Mouse (Mus musculus) ES-E14 (cell line): ENCODE results near the gene Mgat4e. TPM values are rescaled to one million over a fixed set of nuclear protein-coding genes. Genes with fewer than 3 reads are reported as not detected.

ENCODE experiments used
- DNase-seq: peaks from one replicate; pipeline ENCODE4 v3.0.0-alpha.2; 2013; ENCODE audit warnings: low read depth, low spot score
- H3K27ac ChIP-seq: 2 replicates; pipeline ENCODE4 v1.5.1; 2012; ENCODE audit warnings: low read depth, mild to moderate bottlenecking, low read length, moderate library complexity, mixed read lengths; ENCODE audit not compliant: poor library complexity, insufficient read depth, severe bottlenecking
- H3K36me3 ChIP-seq: 2 replicates; pipeline ENCODE4 v1.6.1; 2012; ENCODE audit warnings: mild to moderate bottlenecking, low read length, moderate library complexity, mixed read lengths; ENCODE audit not compliant: control insufficient read depth, poor library complexity, insufficient read depth, severe bottlenecking
- H3K4me1 ChIP-seq, 2 experiments: fragments of 150-350 bp in 1 of 2; sonication (generic) in 1 of 2; 2 replicates each; pipeline ENCODE4 v1.6.1; 2012; ENCODE audit warnings: low read length in 2 of 2, mild to moderate bottlenecking in 1 of 2, mixed read lengths in 1 of 2; ENCODE audit not compliant: control insufficient read depth in 2 of 2, insufficient read depth in 2 of 2, poor library complexity in 1 of 2
- H3K4me3 ChIP-seq, 2 experiments: fragments of 150-350 bp in 1 of 2; sonication (generic) in 1 of 2; 2 replicates each; pipeline ENCODE4 v1.5.1; 2012; ENCODE audit warnings: low read length in 2 of 2, low read depth in 1 of 2, mild to moderate bottlenecking in 1 of 2, mixed read lengths in 1 of 2; ENCODE audit not compliant: insufficient read depth in 1 of 2, poor library complexity in 1 of 2, severe bottlenecking in 1 of 2
- H3K9ac ChIP-seq: 2 replicates; pipeline ENCODE4 v1.6.1; 2012; ENCODE audit warnings: low read depth, mild to moderate bottlenecking, low read length, mixed read lengths; ENCODE audit not compliant: poor library complexity, insufficient read depth, severe bottlenecking
- H3K9me3 ChIP-seq: fragments of 150-350 bp; sonication (generic); 2 replicates; pipeline ENCODE4 v1.6.1; 2012; ENCODE audit warnings: low read depth, mild to moderate bottlenecking, low read length; ENCODE audit not compliant: control insufficient read depth, insufficient read depth
- CHD2 ChIP-seq: IDR thresholded peaks from 2 replicates; pipeline ENCODE4 v1.6.1; 2014; ENCODE audit warnings: mild to moderate bottlenecking, low read depth, low read length, inconsistent platforms
- HCFC1 ChIP-seq: IDR thresholded peaks from 2 replicates; pipeline ENCODE4 v1.6.1; 2012; ENCODE audit warnings: low read length, inconsistent platforms, borderline replicate concordance; ENCODE audit not compliant: insufficient read depth
- MAFK ChIP-seq: IDR thresholded peaks from 2 replicates; pipeline ENCODE4 v1.6.1; 2014; ENCODE audit warnings: mild to moderate bottlenecking, low read depth, low read length, inconsistent platforms; ENCODE audit not compliant: insufficient read depth
- ZC3H11A ChIP-seq: IDR thresholded peaks from 2 replicates; pipeline ENCODE4 v1.6.1; 2012; ENCODE audit warnings: low read depth, mild to moderate bottlenecking, inconsistent platforms, low read length, borderline replicate concordance
- ZNF384 ChIP-seq: IDR thresholded peaks from 2 replicates; pipeline ENCODE4 v1.6.1; 2012; ENCODE audit warnings: low read depth, low read length, inconsistent platforms
- in situ Hi-C, 2 experiments: fragments of 600-800 bp; cut with MboI; formaldehyde crosslinking; loops; one replicate each; pipeline ENCODE4 v1.15.1; 2025; ENCODE audit warnings: low sequenced_read_pairs in 2 of 2, inconsistent platforms in 1 of 2; ENCODE audit not compliant: unreplicated experiment in 2 of 2
- total RNA-seq: library from RNA; depleted of rRNA; stranded (reverse); fragments of 300-350 nt; gene quantifications from 2 replicates; pipeline ENCODE4 v1.2.3, GENCODE M21; 2012

Gene Mgat4e
- total RNA-seq, 1 experiment = 0.76 TPM

DNA sequence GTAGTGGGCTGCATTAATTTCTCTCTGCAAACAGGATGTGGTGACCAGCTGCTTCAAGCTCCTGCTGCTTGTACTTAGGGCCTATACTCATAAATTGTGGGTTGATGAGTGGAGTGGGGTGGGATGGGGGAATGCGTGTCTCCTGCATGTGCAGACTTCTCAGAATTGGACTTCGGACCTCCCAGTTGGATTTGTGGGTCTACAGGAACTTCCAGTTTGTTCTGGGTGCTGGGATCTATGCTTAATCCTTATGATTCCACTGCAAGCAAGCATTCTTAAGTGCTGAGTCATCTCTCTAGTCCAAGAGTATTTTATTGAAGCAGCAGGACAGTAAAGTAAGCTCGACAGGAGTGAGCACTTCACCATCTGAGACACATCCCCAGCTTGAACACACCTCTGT lies 34.1 kb upstream of the Mgat4e start:
- no peak overlapping the region for H3K9ac ChIP-seq
- no peaks in the 10 kb centered on the region for H3K9me3 ChIP-seq
- no peak overlapping the region for H3K4me3 ChIP-seq
- H3K36me3 ChIP-seq = peaks cover 7% of the 10 kb centered on the region
- DNase-seq = no peak
- TF ChIP-seq HCFC1 (no peak), ZC3H11A (no peak), CHD2 (no peak), MAFK (peak; percentile 80), ZNF384 (no peak)
- in situ Hi-C loops = no loop called here
- no peak overlapping the region for H3K27ac ChIP-seq
- H3K4me1 ChIP-seq = peaks cover 6 to 10% of the 10 kb centered on the region in 2 experiments; a peak in 3 of 4 replicates

GRCm38 (mm10) chr1:134580796-134581195 lies 31.3 kb upstream of the Mgat4e start:
- H3K4me1 ChIP-seq = peaks cover 6 to 13% of the 10 kb centered on the region in 2 experiments; a peak in 3 of 4 replicates
- peaks cover 4% of the 10 kb centered on the region; the same call in 1 of the 2 replicates for H3K36me3 ChIP-seq
- no peaks in the 10 kb centered on the region for H3K9me3 ChIP-seq
- no peak for DNase-seq
- TF ChIP-seq MAFK = no peak
- no peak for TF ChIP-seq CHD2
- TF ChIP-seq ZNF384 = no peak
- H3K4me3 ChIP-seq = no peak overlapping the region
- H3K9ac ChIP-seq = no peak overlapping the region
- H3K27ac ChIP-seq = no peak overlapping the region
- in situ Hi-C loops = no loop called here

DNA sequence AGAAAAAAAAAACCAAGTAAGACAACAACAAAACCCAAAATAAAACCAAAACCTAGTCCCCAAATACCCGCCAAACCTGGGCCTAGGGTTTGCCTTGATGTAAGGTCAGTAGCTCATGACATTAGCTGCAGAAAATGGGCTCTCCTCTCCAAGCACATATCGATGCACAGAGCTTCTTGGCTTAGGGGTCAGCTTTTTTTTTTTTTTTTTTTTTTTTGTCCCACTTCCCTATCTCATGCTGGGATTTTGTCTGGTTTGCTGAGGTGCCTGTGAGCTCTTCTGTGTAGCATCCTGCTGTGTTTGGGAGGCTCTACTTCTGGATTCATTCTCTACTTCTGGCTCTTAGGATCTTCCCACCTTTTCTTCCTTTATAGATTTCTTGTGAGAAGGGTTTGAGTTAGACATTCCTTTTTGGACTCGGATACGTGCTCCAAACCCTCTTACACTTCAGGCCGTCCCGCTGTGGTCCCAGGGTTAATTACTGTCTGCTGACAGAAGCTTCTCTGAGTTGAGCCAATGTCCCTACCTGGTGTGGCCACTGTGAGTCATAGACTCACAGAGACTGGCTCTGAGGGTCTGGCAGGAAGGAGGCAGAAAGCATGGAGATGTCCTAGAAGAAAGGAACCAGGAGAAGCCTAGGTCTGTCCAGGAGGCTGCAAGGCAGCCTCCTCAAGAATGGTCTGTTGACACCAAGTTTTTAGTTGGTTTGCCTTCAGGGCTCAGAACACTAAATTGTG lies 28.1 kb upstream of the Mgat4e start:
- no peak for TF ChIP-seq HCFC1
- TF ChIP-seq ZC3H11A = no peak
- TF ChIP-seq ZNF384 = peak; percentile 73
- Histone ChIP-seq H3K9me3 (no peaks in the 10 kb centered on the region), H3K27ac (no peak overlapping the region), H3K36me3 (peaks cover 2% of the 10 kb centered on the region; the same call in 1 of the 2 replicates), H3K4me1 (peaks cover 10 to 22% of the 10 kb centered on the region in 2 experiments; a peak in 3 of 4 replicates), H3K4me3 (no peak overlapping the region), H3K9ac (no peak overlapping the region)
- DNase-seq = no peak
- in situ Hi-C loops = no loop called here

GRCm38 (mm10) chr1:134573932-134574315 lies 24.4 kb upstream of the Mgat4e start:
- H3K36me3 ChIP-seq = no peaks in the 10 kb centered on the region
- H3K4me3 ChIP-seq = no peak overlapping the region
- DNase-seq = no peak
- in situ Hi-C loops = no loop called here
- no peak overlapping the region for H3K9ac ChIP-seq
- no peaks in the 10 kb centered on the region for H3K9me3 ChIP-seq
- H3K27ac ChIP-seq = peak overlapping the region; percentile 53; the same call in 1 of the 2 replicates
- TF ChIP-seq ZNF384 (no peak), MAFK (peak; percentile 60; the same call in 1 of the 2 replicates)
- H3K4me1 ChIP-seq = peaks cover 9 to 23% of the 10 kb centered on the region in 2 experiments

- in situ Hi-C loops = no loop called here
- Histone ChIP-seq H3K36me3 (no peaks in the 10 kb centered on the region), H3K4me1 (peaks cover 9 to 23% of the 10 kb centered on the region in 2 experiments), H3K9ac (no peak overlapping the region), H3K9me3 (no peaks in the 10 kb centered on the region), H3K4me3 (no peak overlapping the region), H3K27ac (peak overlapping the region; percentile 53; the same call in 1 of the 2 replicates)
- no peak for TF ChIP-seq ZNF384
- no peak for TF ChIP-seq MAFK
- no peak for DNase-seq
Measured at GRCm38 (mm10) chr1:134573300-134573931, 23.9 kb upstream of the Mgat4e start.
